Mouse (Mus musculus) cerebellum, adult 2 months (tissue): ENCODE results near the gene Thap8.

ENCODE experiments used
- CTCF ChIP-seq: fragments of 200-500 bp; IDR thresholded peaks from 2 replicates; pipeline ENCODE4 v1.5.1; 2011; ENCODE audit warnings: low read depth, mild to moderate bottlenecking, control low read depth, low read length, moderate library complexity, borderline replicate concordance; ENCODE audit not compliant: insufficient read depth
- POLR2A ChIP-seq: fragments of 200-500 bp; IDR thresholded peaks from 2 replicates; pipeline ENCODE4 v1.6.1; 2011; ENCODE audit warnings: low read length, control low read depth, borderline replicate concordance; ENCODE audit not compliant: insufficient read depth

- no peak for TF ChIP-seq CTCF
- TF ChIP-seq POLR2A, result no peak
These were observed 13.9 kb downstream of the Thap8 start for GRCm38 (mm10) chr7:30293795-30294194.
